Mouse (Mus musculus) erythroblast, adult 5-6 weeks (primary cell): Measurements from ENCODE around the gene Sbk3. TPM values are rescaled to one million over a fixed set of nuclear protein-coding genes. Genes with fewer than 3 reads are reported as not detected.

ENCODE experiments used
- ATAC-seq: replicated peaks from 2 replicates; pipeline ENCODE4 v1.8.0; 2016; ENCODE audit warnings: moderate number of reproducible peaks, mild to moderate bottlenecking, moderate TSS enrichment, inconsistent platforms; ENCODE audit not compliant: poor library complexity, low FRiP score, severe bottlenecking
- total RNA-seq, 2 experiments: library from RNA; stranded (forward) in 1 of 2; stranded (reverse) in 1 of 2; fragments of 150-400 nt in 1 of 2; fragments of 200-764, 138-1000 nt in 1 of 2; gene quantifications; 2 replicates each; pipeline versions ENCODE4 v1.2.3 to v1.2.4; 2015 to 2017; ENCODE audit warnings: low replicate concordance in 2 of 2

Gene Sbk3
- total RNA-seq, 2 experiments from 2014 or later, result not detected

GRCm38 (mm10) chr7:4918681-4919080 is 52.3 kb downstream of the Sbk3 start:
- ATAC-seq, result no peak

GRCm38 (mm10) chr7:4917494-4917893 is 53.5 kb downstream of the Sbk3 start:
- ATAC-seq, result no peak

GRCm38 (mm10) chr7:4915669-4916416 is 55.1 kb downstream of the Sbk3 start:
- ATAC-seq, result peak; percentile 65

Other genes starting within 250 kb of the Sbk3 start
Only the 30 nearest of the 33 such genes appear.
- gene Cox6b2, start 218.1 kb downstream of the Sbk3 start, total RNA-seq (2015; ENCODE audit: low replicate concordance), result 33.2 and 44.4 TPM in 2 replicates
- gene Cox6b2, start 218.1 kb downstream of the Sbk3 start, total RNA-seq (2017; ENCODE audit: low replicate concordance), result 18.8 and 22.3 TPM in 2 replicates
- gene Fam71e2, start 199.9 kb downstream of the Sbk3 start, total RNA-seq (2015; ENCODE audit: low replicate concordance), result not detected in 2 replicates
- not detected in 2 replicates for gene Fam71e2, start 199.9 kb downstream of the Sbk3 start, total RNA-seq (2017; ENCODE audit: low replicate concordance)
- gene Il11, start 188.3 kb downstream of the Sbk3 start, total RNA-seq (2015; ENCODE audit: low replicate concordance), result not detected in 2 replicates
- gene Il11, start 188.3 kb downstream of the Sbk3 start, total RNA-seq (2017; ENCODE audit: low replicate concordance), result not detected in 2 replicates
- gene Tmem190, start 188.2 kb downstream of the Sbk3 start, total RNA-seq (2015; ENCODE audit: low replicate concordance), result not detected in 2 replicates
- gene Tmem190, start 188.2 kb downstream of the Sbk3 start, total RNA-seq (2017; ENCODE audit: low replicate concordance), result not detected in 2 replicates
- gene Tmem238, start 181.5 kb downstream of the Sbk3 start, total RNA-seq (2015; ENCODE audit: low replicate concordance), result 4.0 and 7.5 TPM in 2 replicates
- 0.17 and 1.1 TPM in 2 replicates for gene Tmem238, start 181.5 kb downstream of the Sbk3 start, total RNA-seq (2017; ENCODE audit: low replicate concordance)
- gene Rpl28, start 178.3 kb downstream of the Sbk3 start, total RNA-seq (2015; ENCODE audit: low replicate concordance), result 304 and 336 TPM in 2 replicates
- 65.4 and 203 TPM in 2 replicates for gene Rpl28, start 178.3 kb downstream of the Sbk3 start, total RNA-seq (2017; ENCODE audit: low replicate concordance)
- gene Ube2s, start 158.6 kb downstream of the Sbk3 start, total RNA-seq (2015; ENCODE audit: low replicate concordance), result 167 and 232 TPM in 2 replicates
- gene Ube2s, start 158.6 kb downstream of the Sbk3 start, total RNA-seq (2017; ENCODE audit: low replicate concordance), result 97.4 and 134 TPM in 2 replicates
- not detected in 2 replicates for gene Shisa7, start 126.5 kb downstream of the Sbk3 start, total RNA-seq (2015; ENCODE audit: low replicate concordance)
- not detected in 2 replicates for gene Shisa7, start 126.5 kb downstream of the Sbk3 start, total RNA-seq (2017; ENCODE audit: low replicate concordance)
- 2.3 and 3.3 TPM in 2 replicates for gene Isoc2b, start 100.9 kb downstream of the Sbk3 start, total RNA-seq (2015; ENCODE audit: low replicate concordance)
- 5.1 and 13.9 TPM in 2 replicates for gene Isoc2b, start 100.9 kb downstream of the Sbk3 start, total RNA-seq (2017; ENCODE audit: low replicate concordance)
- gene Isoc2a, start 94.0 kb downstream of the Sbk3 start, total RNA-seq (2015; ENCODE audit: low replicate concordance), result not detected in 2 replicates
- gene Isoc2a, start 94.0 kb downstream of the Sbk3 start, total RNA-seq (2017; ENCODE audit: low replicate concordance), result 2.4 and 3.2 TPM in 2 replicates
- gene Gm36210, start 64.7 kb downstream of the Sbk3 start, total RNA-seq (2015; ENCODE audit: low replicate concordance), result not detected in 2 replicates
- gene Gm36210, start 64.7 kb downstream of the Sbk3 start, total RNA-seq (2017; ENCODE audit: low replicate concordance), result not detected in 2 replicates
- gene Zfp628, start 56.0 kb downstream of the Sbk3 start, total RNA-seq (2015; ENCODE audit: low replicate concordance), result 1.7 and 2.3 TPM in 2 replicates
- gene Zfp628, start 56.0 kb downstream of the Sbk3 start, total RNA-seq (2017; ENCODE audit: low replicate concordance), result 1.5 and 2.0 TPM in 2 replicates
- 1.7 TPM in 1 of 2 replicates, not detected in the other for gene Nat14, start 49.1 kb downstream of the Sbk3 start, total RNA-seq (2015; ENCODE audit: low replicate concordance)
- gene Nat14, start 49.1 kb downstream of the Sbk3 start, total RNA-seq (2017; ENCODE audit: low replicate concordance), result 2.5 TPM in 1 of 2 replicates, not detected in the other
- not detected in 2 replicates for gene Ssc5d, start 45.4 kb downstream of the Sbk3 start, total RNA-seq (2015; ENCODE audit: low replicate concordance)
- 0.28 TPM in 1 of 2 replicates, not detected in the other for gene Ssc5d, start 45.4 kb downstream of the Sbk3 start, total RNA-seq (2017; ENCODE audit: low replicate concordance)
- gene Sbk2, start 6.8 kb downstream of the Sbk3 start, total RNA-seq (2015; ENCODE audit: low replicate concordance), result not detected in 2 replicates
- gene Sbk2, start 6.8 kb downstream of the Sbk3 start, total RNA-seq (2017; ENCODE audit: low replicate concordance), result not detected in 2 replicates
- 1.3 TPM in 1 of 2 replicates, not detected in the other for gene Zfp579, start 25.0 kb upstream of the Sbk3 start, total RNA-seq (2015; ENCODE audit: low replicate concordance)
- gene Zfp579, start 25.0 kb upstream of the Sbk3 start, total RNA-seq (2017; ENCODE audit: low replicate concordance), result 0.84 and 1.4 TPM in 2 replicates
- 4.6 and 10.2 TPM in 2 replicates for gene Zfp524, start 43.2 kb upstream of the Sbk3 start, total RNA-seq (2015; ENCODE audit: low replicate concordance)
- gene Zfp524, start 43.2 kb upstream of the Sbk3 start, total RNA-seq (2017; ENCODE audit: low replicate concordance), result 4.6 and 7.8 TPM in 2 replicates
- 6.7 and 9.2 TPM in 2 replicates for gene Fiz1, start 43.5 kb upstream of the Sbk3 start, total RNA-seq (2015; ENCODE audit: low replicate concordance)
- gene Fiz1, start 43.5 kb upstream of the Sbk3 start, total RNA-seq (2017; ENCODE audit: low replicate concordance), result 2.6 and 4.2 TPM in 2 replicates
- not detected in 2 replicates for gene Gm44973, start 44.3 kb upstream of the Sbk3 start, total RNA-seq (2015; ENCODE audit: low replicate concordance)
- not detected in 2 replicates for gene Gm44973, start 44.3 kb upstream of the Sbk3 start, total RNA-seq (2017; ENCODE audit: low replicate concordance)
- 2.3 and 3.1 TPM in 2 replicates for gene Zfp865, start 49.2 kb upstream of the Sbk3 start, total RNA-seq (2015; ENCODE audit: low replicate concordance)
- gene Zfp865, start 49.2 kb upstream of the Sbk3 start, total RNA-seq (2017; ENCODE audit: low replicate concordance), result 1.7 and 2.2 TPM in 2 replicates
- not detected in 2 replicates for gene Ccdc106, start 49.4 kb upstream of the Sbk3 start, total RNA-seq (2015; ENCODE audit: low replicate concordance)
- gene Ccdc106, start 49.4 kb upstream of the Sbk3 start, total RNA-seq (2017; ENCODE audit: low replicate concordance), result not detected in 2 replicates
- gene 4632433K11Rik, start 63.0 kb upstream of the Sbk3 start, total RNA-seq (2015; ENCODE audit: low replicate concordance), result not detected in 2 replicates
- gene 4632433K11Rik, start 63.0 kb upstream of the Sbk3 start, total RNA-seq (2017; ENCODE audit: low replicate concordance), result 0.60 TPM in 1 of 2 replicates, not detected in the other
- gene Zfp784, start 67.3 kb upstream of the Sbk3 start, total RNA-seq (2015; ENCODE audit: low replicate concordance), result not detected in 2 replicates
- gene Zfp784, start 67.3 kb upstream of the Sbk3 start, total RNA-seq (2017; ENCODE audit: low replicate concordance), result 0.84 TPM in 1 of 2 replicates, not detected in the other
- not detected in 2 replicates for gene Zfp580, start 80.4 kb upstream of the Sbk3 start, total RNA-seq (2015; ENCODE audit: low replicate concordance)
- gene Zfp580, start 80.4 kb upstream of the Sbk3 start, total RNA-seq (2017; ENCODE audit: low replicate concordance), result 0.26 TPM in 1 of 2 replicates, not detected in the other
- 42.3 and 45.8 TPM in 2 replicates for gene U2af2, start 91.0 kb upstream of the Sbk3 start, total RNA-seq (2015; ENCODE audit: low replicate concordance)
- gene U2af2, start 91.0 kb upstream of the Sbk3 start, total RNA-seq (2017; ENCODE audit: low replicate concordance), result 48.8 and 56.9 TPM in 2 replicates
- 42.2 and 42.5 TPM in 2 replicates for gene Epn1, start 109.1 kb upstream of the Sbk3 start, total RNA-seq (2015; ENCODE audit: low replicate concordance)
- 51.2 and 86.8 TPM in 2 replicates for gene Epn1, start 109.1 kb upstream of the Sbk3 start, total RNA-seq (2017; ENCODE audit: low replicate concordance)
- gene Rfpl4, start 145.8 kb upstream of the Sbk3 start, total RNA-seq (2015; ENCODE audit: low replicate concordance), result not detected in 2 replicates
- gene Rfpl4, start 145.8 kb upstream of the Sbk3 start, total RNA-seq (2017; ENCODE audit: low replicate concordance), result not detected in 2 replicates
- gene Rasl2-9, start 154.8 kb upstream of the Sbk3 start, total RNA-seq (2015; ENCODE audit: low replicate concordance), result not detected in 2 replicates
- gene Rasl2-9, start 154.8 kb upstream of the Sbk3 start, total RNA-seq (2017; ENCODE audit: low replicate concordance), result not detected in 2 replicates
- not detected in 2 replicates for gene Vmn1r55, start 178.5 kb upstream of the Sbk3 start, total RNA-seq (2015; ENCODE audit: low replicate concordance)
- not detected in 2 replicates for gene Vmn1r55, start 178.5 kb upstream of the Sbk3 start, total RNA-seq (2017; ENCODE audit: low replicate concordance)
- not detected in 2 replicates for gene Vmn1r56, start 225.6 kb upstream of the Sbk3 start, total RNA-seq (2015; ENCODE audit: low replicate concordance)
- gene Vmn1r56, start 225.6 kb upstream of the Sbk3 start, total RNA-seq (2017; ENCODE audit: low replicate concordance), result not detected in 2 replicates